17 mouse cellular contexts compared by ENCODE assay signal in the genomic region with DNA sequence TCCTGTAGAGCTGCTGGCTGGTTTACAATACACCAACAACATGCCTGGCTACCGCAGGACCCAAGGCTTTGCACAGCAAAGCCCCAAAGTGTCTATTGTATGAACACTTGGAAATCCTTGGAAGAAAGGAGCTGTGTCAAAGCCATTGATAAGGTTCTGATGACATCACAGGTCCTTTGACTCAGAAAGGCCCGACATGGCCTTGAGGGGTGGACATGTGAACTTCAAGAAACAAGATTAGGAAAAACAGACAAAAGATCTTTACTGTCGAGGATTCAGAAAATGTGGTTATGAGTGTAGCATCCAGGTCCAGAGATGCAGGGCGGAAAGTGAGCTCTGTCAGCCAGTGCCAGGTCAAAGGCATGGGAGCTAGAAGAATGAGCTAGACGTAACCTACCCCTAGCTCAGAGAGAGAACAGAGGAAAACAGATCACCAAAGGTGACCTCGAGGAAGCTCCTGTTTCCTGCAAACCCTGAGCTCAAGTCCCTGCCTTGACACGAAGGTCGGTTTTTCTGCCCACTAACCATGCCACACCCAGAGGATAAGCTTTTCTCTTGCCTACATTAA. TPM values are rescaled to one million over a fixed set of nuclear protein-coding genes. Genes with fewer than 3 reads are reported as not detected.
"Had no signal": no experiment of that assay in that cellular context is flagged by ENCODE, and none has a peak within 500 bp of the region (broad histone marks: within the 10 kb centered on the region; RNA-seq: fewer than 3 reads in every experiment).

No protein-coding gene starts in this region.

- H3K9me3 ChIP-seq: kidney, embryonic 15.5 days; liver, embryonic 13.5 days; midbrain, embryonic 13.5 days; neural tube, embryonic 12.5 days; neural tube, embryonic 15.5 days; stomach, embryonic 15.5 days had no signal

- H3K4me3 ChIP-seq: kidney, embryonic 15.5 days; layer of hippocampus, adult 2 months; left cerebral cortex, adult 2 months; liver, embryonic 13.5 days; midbrain, embryonic 13.5 days; neural tube, embryonic 12.5 days; neural tube, embryonic 15.5 days; stomach, embryonic 15.5 days had no signal

- H3K27me3 ChIP-seq: kidney, embryonic 15.5 days; liver, embryonic 13.5 days; midbrain, embryonic 13.5 days; neural tube, embryonic 12.5 days; neural tube, embryonic 15.5 days; stomach, embryonic 15.5 days had no signal

- H3K4me2 ChIP-seq: kidney, embryonic 15.5 days; liver, embryonic 13.5 days; midbrain, embryonic 13.5 days; neural tube, embryonic 12.5 days; neural tube, embryonic 15.5 days; stomach, embryonic 15.5 days had no signal

- H3K27ac ChIP-seq: kidney, embryonic 15.5 days; layer of hippocampus, adult 2 months; left cerebral cortex, adult 2 months; liver, embryonic 13.5 days; midbrain, embryonic 13.5 days; neural tube, embryonic 12.5 days; neural tube, embryonic 15.5 days; stomach, embryonic 15.5 days had no signal

- ATAC-seq: midbrain, embryonic 13.5 days had no signal

- H3K36me3 ChIP-seq: kidney, embryonic 15.5 days; liver, embryonic 13.5 days; midbrain, embryonic 13.5 days; neural tube, embryonic 12.5 days; neural tube, embryonic 15.5 days; stomach, embryonic 15.5 days had no signal

- H3K9ac ChIP-seq: kidney, embryonic 15.5 days; liver, embryonic 13.5 days; midbrain, embryonic 13.5 days; neural tube, embryonic 12.5 days; neural tube, embryonic 15.5 days; stomach, embryonic 15.5 days had no signal

- H3K4me1 ChIP-seq: liver, embryonic 13.5 days had no signal

- DNase-seq: kidney, adult 8-10 months; layer of hippocampus, adult 9-11 months; liver, embryonic 13.5 days; lung, adult 2 months; lung, postnatal 14 days; lung, postnatal 4 days; right cerebral cortex, postnatal 25 days; spleen, adult 18-20 months; thymus, postnatal 25 days had no signal

RNA-seq across cellular contexts. Expression of gene Afap1l2, which starts 15.0 kb away (rescaled TPM):
- total RNA-seq: megakaryocyte progenitor cell, adult 5-6 weeks had no signal
